Mouse (Mus musculus): Measurements from ENCODE around the gene Olfr516.

Gene Olfr516
- long read RNA-seq, experiment 1: 0 reads
- long read RNA-seq, experiment 2: 0 reads

GRCm38 (mm10) chr7:108850429-108850828 is at the start of gene Olfr516:
TSS of gene Olfr516 (minus strand) at chr7:108850529.
- intact Hi-C loops (cut with DNase I): no loop called here

DNA sequence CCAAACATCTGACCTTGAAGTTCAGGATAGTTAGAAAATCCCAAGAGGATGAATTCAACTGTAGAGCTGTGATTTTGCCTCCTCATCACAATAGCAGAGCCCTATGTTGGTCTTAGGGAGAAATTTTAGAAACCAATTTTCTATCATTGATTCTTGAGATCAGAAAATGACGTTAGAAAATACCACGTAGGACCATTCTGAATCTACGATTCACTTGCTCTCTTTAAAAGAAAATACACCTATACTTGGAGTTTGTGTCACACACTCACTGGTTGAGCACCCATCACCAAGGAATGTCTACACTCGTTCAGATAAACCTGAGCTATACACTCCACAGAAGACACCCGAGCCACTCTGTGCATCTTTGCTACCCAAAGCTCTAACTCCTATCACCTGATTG is 44.0 kb upstream of the Olfr516 start, which contains the start of gene Olfr519:
Gene Olfr519 (minus strand): TSS at position 101 of the 400 bp plus-strand sequence.
- intact Hi-C loops (cut with DNase I): no loop called here

GRCm38 (mm10) chr7:108884906-108885305 is 34.6 kb upstream of the Olfr516 start, which contains the start of gene Olfr518:
TSS of gene Olfr518 (minus strand) at chr7:108885006.
- intact Hi-C loops (cut with DNase I): no loop called here

DNA sequence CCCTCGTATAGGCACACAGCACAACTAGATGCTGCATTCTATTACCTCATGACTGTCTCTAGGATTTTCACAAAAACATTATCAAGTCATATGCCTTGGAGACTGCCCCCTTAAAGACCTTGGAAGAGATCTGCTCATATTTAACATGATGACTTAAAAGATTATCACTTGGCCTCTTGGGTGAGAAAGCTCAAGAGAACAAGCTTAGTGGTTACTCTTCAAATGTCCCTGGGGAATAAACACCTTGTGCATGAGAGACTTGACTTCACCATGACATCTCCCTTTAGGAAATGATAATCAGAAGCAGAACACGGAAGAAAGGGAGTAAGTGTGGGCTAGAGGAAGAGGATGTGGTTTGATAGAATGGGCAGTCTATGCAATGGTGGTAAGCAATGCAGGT is 21.9 kb upstream of the Olfr516 start, which contains the start of gene Olfr517:
Gene Olfr517 (minus strand): TSS at position 101 of the 400 bp plus-strand sequence.
- intact Hi-C loops (cut with DNase I): no loop called here

GRCm38 (mm10) chr7:108825897-108826296 is 24.4 kb downstream of the Olfr516 start, which contains the start of gene Olfr514:
TSS of gene Olfr514 (minus strand) at chr7:108825997.
- intact Hi-C loops (cut with DNase I): no loop called here

- intact Hi-C loops (cut with DNase I): loop anchor here (2.0 to 5.0 kb wide), 2 partner anchors 118 to 214 kb away; partner anchors contain the start of genes Eif3f and Nlrp10
Observed at GRCm38 (mm10) chr7:108814593-108815215, 35.6 kb downstream of the Olfr516 start.

- intact Hi-C loops (cut with DNase I): no loop called here
Observed at GRCm38 (mm10) chr7:108797205-108797933, 53.0 kb downstream of the Olfr516 start.
